Mouse (Mus musculus) cerebellum, adult (tissue): Measurements from ENCODE around the gene Gse1.
A peak's percentile ranks its signal among the peaks of the same experiment; 100 is the strongest.

Experiments
- ATAC-seq: cut with Nextera tagmentation; 2 replicates; pipeline ENCODE4 v1.9.2; 2017; ENCODE audit warnings: mild to moderate bottlenecking, moderate library complexity, mixed read lengths; ENCODE audit not compliant: insufficient number of reproducible peaks, low FRiP score, low TSS enrichment

Gse1 gene

GRCm38 (mm10) chr8:120227891-120228591 lies at the start of gene Gse1:
Gene Gse1 (plus strand): TSS chr8:120228456.
- peak; percentile 77 for ATAC-seq

GRCm38 (mm10) chr8:120179027-120179431 lies 49.2 kb upstream of the Gse1 start:
- peak; percentile 72; the same call in 1 of the 2 replicates for ATAC-seq

GRCm38 (mm10) chr8:120180445-120180970 lies 47.7 kb upstream of the Gse1 start:
- ATAC-seq = no peak

GRCm38 (mm10) chr8:120181274-120181673 lies 47.0 kb upstream of the Gse1 start:
- ATAC-seq = no peak

GRCm38 (mm10) chr8:120181861-120182414 lies 46.3 kb upstream of the Gse1 start:
- no peak for ATAC-seq

DNA sequence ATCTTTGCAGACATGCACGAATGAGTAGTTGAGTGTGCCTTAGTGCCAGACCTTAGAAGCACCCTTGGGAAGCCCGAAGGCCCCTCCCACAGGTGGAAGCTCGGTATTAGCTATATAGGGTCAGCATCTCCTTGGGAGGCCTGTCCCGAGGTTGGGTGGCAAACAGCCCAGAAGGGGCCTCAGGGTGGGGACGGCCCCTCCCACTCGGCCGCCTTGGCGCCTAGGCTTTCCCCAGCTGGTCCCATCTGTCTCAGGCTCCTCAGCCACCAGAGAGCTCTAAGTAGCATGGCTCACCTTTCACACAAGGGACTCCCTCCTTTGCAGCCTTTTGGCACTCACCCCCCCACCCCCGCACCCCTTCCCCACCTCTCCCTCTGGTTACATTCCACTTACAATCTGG lies 43.9 kb upstream of the Gse1 start:
- no peak for ATAC-seq

DNA sequence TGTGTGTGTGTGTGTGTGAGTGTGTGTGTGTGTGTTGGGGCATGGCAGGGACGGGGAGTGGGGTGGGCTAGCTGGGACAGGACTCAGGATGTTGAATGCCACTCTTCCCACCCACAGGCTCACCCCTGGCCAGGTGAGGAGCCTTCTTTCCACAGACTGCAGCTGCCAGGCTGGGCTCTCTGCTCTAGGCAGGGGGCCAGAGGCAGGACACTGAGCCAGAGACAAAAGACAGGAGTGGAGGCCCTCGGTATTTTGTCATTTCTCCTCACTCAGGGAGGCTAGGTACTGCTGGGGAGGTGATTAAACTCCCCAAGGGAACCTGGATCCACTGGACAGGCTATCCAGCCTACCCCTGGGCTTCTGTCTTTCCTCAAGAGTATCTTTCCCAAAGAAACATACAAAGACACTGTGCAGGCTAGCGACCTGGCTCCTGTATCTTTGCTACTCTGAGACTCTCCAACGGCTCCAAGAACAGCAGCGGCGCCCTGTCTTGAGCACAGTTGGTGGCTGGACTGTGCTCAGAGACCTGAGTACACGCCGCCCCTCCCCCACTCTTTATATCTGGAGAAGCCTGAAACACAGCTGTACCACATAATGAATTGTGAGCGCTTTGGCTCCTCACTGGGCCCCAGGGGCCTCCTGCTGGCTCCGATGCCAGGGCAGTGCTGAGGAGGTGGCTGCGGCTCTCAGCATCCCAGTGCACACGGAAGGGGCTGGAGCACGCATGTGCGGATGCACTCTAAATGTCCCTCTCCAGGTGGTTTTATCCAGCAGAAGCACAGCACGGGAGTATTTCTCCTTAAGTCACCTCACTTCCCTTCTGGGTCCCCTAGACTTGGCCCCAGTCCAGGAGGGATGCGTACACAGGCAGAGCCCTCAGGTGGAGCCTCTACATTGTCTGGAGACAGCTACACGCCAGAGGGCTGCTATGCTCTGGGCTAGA lies 43.1 kb upstream of the Gse1 start:
- no peak for ATAC-seq

DNA sequence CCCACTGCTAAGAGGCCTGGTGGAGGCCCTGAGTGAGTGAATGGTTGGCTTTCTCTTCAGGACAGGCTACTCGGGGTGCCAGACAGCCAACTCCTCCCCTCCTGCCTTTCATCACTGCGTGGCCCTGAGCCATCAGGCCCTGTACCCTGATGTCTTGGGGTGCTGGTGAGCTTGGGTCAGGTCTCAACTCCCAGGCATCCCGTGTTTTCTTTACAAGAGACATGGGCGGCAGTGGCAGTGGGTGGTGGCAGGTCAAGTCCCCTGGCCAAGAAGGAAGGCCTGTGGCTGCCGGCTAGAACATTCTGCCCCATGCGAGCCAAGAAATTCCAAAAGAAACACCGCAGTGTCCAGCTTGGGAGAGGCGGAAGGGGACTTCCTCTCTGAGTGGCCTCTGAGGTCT lies 41.8 kb upstream of the Gse1 start:
- no peak for ATAC-seq

DNA sequence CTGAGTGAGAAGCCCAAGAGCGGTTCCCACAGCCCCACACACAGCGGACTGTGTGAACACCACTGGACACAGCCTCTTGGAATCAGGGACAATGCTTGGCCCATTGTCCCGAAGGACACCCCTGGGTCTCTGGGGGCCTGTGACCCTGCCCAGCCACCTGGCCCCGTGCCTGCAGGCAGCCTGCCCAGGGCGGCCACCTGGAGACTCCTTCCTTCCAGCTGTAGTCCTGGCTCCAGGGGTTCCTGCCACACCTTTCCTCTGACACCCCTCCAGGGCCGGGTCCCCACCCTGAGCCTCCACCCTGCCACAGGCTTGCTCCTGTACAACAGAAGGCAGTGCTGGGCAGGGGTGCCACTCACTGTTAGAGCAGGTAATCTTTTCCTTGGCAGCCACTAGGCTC lies 39.7 kb upstream of the Gse1 start:
- ATAC-seq = no peak

GRCm38 (mm10) chr8:120189440-120189839 lies 38.8 kb upstream of the Gse1 start:
- ATAC-seq = 0 out of 2 replicates have a peak, but pooled peaks have one; percentile 12

DNA sequence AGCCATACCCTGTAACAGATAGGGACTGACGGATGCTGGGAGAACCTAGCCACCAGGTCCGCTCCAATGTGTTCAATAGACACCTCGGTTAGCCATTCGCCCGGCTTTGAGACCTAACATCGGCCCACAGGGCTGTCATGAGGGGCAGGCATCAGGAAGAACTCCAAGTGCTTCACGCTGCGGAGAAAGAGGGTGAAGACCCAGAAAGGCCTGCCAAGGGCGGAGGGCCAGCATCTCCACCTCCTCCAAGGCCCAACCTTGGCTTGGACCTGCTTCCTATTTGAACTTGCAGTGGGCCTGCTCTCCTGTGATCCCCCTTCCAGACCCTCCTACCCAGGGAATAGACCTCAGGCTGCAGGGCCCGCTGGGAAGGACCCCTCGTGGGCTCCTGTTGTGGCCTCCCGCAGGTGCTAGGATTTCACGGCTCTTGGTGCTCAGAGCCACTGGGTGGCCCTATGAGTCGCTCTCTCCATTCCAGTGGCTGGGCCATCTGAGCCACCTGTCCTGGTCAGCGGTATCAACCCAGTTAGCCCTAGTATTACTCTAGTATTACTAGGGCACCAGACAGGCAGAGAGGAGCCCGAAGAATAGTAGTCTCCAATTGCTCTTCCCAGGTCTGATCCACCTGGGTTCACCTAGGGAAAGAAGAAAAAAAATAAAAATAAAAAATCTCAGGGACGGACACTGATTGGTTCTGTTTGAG lies 38.0 kb upstream of the Gse1 start:
- no peak for ATAC-seq

GRCm38 (mm10) chr8:120190810-120191413 lies 37.3 kb upstream of the Gse1 start:
- ATAC-seq = peak; percentile 95

DNA sequence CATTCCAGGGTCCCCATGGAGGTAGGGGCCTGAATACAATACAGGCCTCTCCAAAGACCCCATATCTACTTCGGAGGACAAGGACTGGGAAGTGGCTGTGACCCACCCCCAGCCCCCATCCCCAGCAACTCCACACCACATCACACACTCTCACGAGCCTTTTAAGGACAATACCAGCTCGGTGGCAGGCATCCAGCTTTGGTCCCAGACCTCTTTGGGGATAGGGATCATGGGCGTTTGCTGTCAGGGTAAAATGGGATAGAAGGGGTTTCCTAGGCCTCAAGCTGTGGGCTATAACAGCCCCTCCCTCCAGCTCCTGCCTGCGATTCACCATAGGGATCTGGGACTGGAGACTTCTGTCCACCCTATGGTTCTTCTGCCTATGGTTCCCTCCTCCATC lies 36.6 kb upstream of the Gse1 start:
- ATAC-seq = no peak

DNA sequence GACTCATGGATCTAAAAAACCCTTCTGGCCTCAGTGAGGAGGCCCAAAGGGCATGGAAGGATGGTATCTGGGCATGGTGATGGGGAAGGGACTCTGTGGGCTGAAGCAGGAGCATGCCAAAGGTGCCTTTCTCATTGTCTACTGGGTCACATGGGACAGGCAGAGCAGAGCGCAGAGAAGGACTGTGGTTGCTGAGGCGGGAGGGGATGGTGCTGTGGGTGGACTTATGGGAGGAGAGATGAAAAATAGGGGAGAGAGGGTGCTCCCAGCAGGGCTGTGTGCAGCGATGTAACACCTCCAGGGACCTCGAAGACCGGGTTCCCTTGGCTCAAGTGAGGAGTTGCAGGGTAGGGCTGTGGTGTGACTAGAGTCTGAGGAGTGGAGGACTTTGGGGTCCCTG lies 36.1 kb upstream of the Gse1 start:
- ATAC-seq = no peak

- ATAC-seq = no peak
Measured at GRCm38 (mm10) chr8:120201351-120201750, 26.9 kb upstream of the Gse1 start.

DNA sequence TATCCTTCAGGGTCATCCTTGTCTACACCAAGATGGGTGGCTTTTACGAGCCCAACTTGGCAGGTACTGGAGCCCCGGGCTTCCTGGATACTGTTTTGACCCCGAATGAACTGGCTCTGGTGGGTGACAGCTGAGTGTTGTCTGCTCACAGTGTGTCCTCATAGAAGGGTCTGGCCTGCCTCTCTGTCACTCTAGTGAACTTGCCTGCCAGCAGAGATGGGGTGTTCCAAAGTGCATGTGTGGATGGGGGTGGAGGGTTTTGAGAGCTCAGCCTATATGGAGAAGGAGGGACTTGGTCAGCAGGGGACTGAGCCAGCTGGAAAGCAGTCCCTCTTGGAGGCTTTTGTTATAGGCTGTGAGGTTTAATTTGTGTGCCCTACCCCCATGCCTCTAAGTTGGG lies 25.7 kb upstream of the Gse1 start:
- ATAC-seq = no peak

DNA sequence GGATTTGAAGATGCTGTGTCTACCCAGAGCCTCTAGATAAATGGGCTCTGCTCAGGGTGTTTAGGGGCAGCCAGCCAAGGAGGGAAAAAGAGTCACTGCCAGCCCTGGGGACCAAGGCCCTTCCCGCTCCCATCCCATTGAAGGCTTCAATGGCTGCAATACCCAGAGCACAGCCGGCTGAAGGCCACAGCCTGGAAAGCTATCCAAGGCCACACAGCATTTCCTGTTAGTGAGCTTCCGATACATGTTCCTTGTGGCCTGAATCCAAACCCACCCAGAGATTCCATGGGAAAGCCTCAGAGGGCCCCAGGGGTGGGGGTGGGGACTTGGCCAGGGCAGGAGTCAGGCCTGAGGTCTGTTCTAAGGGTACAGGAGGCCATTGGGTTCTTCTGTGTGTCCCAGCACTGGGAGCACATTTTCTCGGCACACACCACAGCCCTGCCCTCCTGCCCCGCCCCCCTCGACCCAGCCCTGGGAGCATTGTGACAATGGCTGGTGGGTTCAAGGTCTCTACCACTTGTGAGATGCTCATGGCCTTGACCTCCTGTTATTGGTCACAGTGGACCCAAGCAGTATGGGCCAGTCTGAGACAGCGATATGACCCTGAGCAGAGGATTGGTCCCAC lies 23.4 kb upstream of the Gse1 start:
- no peak for ATAC-seq

DNA sequence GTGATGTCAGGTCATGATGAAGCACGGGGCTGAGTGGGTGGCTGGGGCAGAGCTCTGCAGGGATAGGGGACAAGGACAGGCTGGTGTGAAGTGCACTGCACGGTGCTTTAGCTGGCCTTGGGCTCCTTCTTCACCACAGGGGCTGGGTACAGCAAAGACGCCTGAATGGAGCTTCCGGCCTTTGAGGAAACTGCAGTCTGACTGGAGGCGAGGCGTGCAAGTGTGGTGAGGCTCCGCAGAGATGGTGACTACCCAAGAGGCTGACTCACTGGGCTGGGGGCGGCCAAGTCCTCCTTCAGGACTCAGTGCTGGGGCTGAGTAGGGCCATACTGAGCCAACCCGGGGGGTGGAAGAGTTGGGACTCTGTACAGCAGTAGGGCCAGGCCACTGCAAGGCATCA lies 22.3 kb upstream of the Gse1 start:
- no peak for ATAC-seq

DNA sequence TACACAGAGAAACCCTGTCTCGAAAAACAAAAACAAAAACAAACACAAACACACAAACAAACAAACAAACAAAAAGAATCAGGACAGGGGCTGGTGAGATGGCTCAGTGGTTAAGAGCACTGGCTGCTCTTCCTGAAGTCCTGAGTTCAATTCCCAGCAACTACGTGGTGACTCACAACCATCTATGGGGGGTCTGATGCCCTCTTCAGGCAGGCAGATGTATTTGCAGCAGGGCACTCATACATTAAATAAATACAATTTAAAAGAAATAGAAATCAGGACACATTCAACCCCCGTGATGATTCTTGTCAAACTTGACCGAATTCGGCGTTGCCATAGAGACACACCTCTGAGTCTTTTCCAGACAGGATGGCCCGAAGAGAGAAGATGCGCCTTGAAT lies 20.9 kb upstream of the Gse1 start:
- no peak for ATAC-seq

- ATAC-seq = no peak
Measured at GRCm38 (mm10) chr8:120208113-120208512, 20.1 kb upstream of the Gse1 start.
